Mouse (Mus musculus) myocyte (in vitro differentiated cells): ENCODE data around the gene Ndufa3. TPM values are rescaled to one million over a fixed set of nuclear protein-coding genes. Genes with fewer than 3 reads are reported as not detected.

Source experiments
- H3K27me3 ChIP-seq: one replicate; pipeline ENCODE4 v1.6.1; 2011; ENCODE audit not compliant: control insufficient read depth, insufficient read depth, insufficient read length
- H3K36me3 ChIP-seq: one replicate; pipeline ENCODE4 v1.6.1; 2011; ENCODE audit not compliant: control insufficient read depth, insufficient read depth
- H3K4me2 ChIP-seq: one replicate; pipeline ENCODE4 v1.6.1; 2011; ENCODE audit warnings: low read depth, control low read depth
- H3K4me3 ChIP-seq: one replicate; pipeline ENCODE4 v1.5.1; 2011; ENCODE audit warnings: mild to moderate bottlenecking, control low read depth, moderate library complexity
- H3K79me2 ChIP-seq: one replicate; pipeline ENCODE4 v1.6.1; 2011; ENCODE audit not compliant: control insufficient read depth, insufficient read depth
- H3ac ChIP-seq: one replicate; pipeline ENCODE4 v1.6.1; 2011; ENCODE audit not compliant: control insufficient read depth, insufficient read length
- CEBPB ChIP-seq: IDR thresholded peaks from 2 replicates; pipeline ENCODE4 v1.6.1; 2011; ENCODE audit warnings: mild to moderate bottlenecking, moderate library complexity; ENCODE audit not compliant: poor library complexity, insufficient read depth, severe bottlenecking
- E2F4 ChIP-seq: IDR thresholded peaks from one replicate; pipeline ENCODE4 v1.6.1; 2011; ENCODE audit warnings: mild to moderate bottlenecking, control low read depth, moderate library complexity; ENCODE audit not compliant: insufficient read depth
- MAX ChIP-seq: IDR thresholded peaks from one replicate; pipeline ENCODE4 v1.6.1; 2011; ENCODE audit warnings: low read depth, mild to moderate bottlenecking, control low read depth
- MYOD1 ChIP-seq, 3 experiments: IDR thresholded peaks; one replicate each; pipeline ENCODE4 v1.6.1; 2011; ENCODE audit warnings: control low read depth in 2 of 3, low read depth in 2 of 3, mild to moderate bottlenecking in 2 of 3, moderate library complexity in 1 of 3; ENCODE audit not compliant: insufficient read length in 2 of 3, control insufficient read depth in 1 of 3
- MYOG ChIP-seq, 3 experiments: IDR thresholded peaks; one replicate each; pipeline ENCODE4 v1.6.1; 2011; ENCODE audit warnings: control low read depth in 2 of 3, low read depth in 2 of 3, mild to moderate bottlenecking in 2 of 3; ENCODE audit not compliant: insufficient read length in 2 of 3, control insufficient read depth in 1 of 3, insufficient read depth in 1 of 3
- POLR2A ChIP-seq: IDR thresholded peaks from one replicate; pipeline ENCODE4 v1.6.1; 2011; ENCODE audit warnings: low read depth, mild to moderate bottlenecking, control low read depth, moderate library complexity; ENCODE audit not compliant: insufficient read length
- POLR2AphosphoS2 ChIP-seq: IDR thresholded peaks from one replicate; pipeline ENCODE4 v1.6.1; 2011; ENCODE audit warnings: low read depth, control low read depth; ENCODE audit not compliant: insufficient read length
- REST ChIP-seq: IDR thresholded peaks from one replicate; pipeline ENCODE4 v1.6.1; 2011; ENCODE audit warnings: mild to moderate bottlenecking, control low read depth, moderate library complexity; ENCODE audit not compliant: insufficient read depth, insufficient read length
- SRF ChIP-seq: IDR thresholded peaks from one replicate; pipeline ENCODE4 v1.6.1; 2011; ENCODE audit warnings: low read depth; ENCODE audit not compliant: control insufficient read depth, insufficient read length
- TCF12 ChIP-seq: IDR thresholded peaks from one replicate; pipeline ENCODE4 v1.6.1; 2011; ENCODE audit warnings: mild to moderate bottlenecking, control low read depth; ENCODE audit not compliant: poor library complexity, insufficient read depth, severe bottlenecking
- TCF3 ChIP-seq: IDR thresholded peaks from one replicate; pipeline ENCODE4 v1.6.1; 2011; ENCODE audit warnings: low read depth, control low read depth; ENCODE audit not compliant: insufficient read length
- USF1 ChIP-seq: IDR thresholded peaks from one replicate; pipeline ENCODE4 v1.6.1; 2011; ENCODE audit warnings: low read depth, mild to moderate bottlenecking, control low read depth, moderate library complexity
- polyA plus RNA-seq: library from polyadenylated mRNA; unstranded; fragments of >200 nt; fragmentation: generic; extraction: Trizol; gene quantifications from one replicate; pipeline ENCODE4 v1.2.1, GENCODE M21; 2012; ENCODE audit warnings: missing spikeins

The Ndufa3 gene
- polyA plus RNA-seq, 1 experiment, result 537 TPM

DNA sequence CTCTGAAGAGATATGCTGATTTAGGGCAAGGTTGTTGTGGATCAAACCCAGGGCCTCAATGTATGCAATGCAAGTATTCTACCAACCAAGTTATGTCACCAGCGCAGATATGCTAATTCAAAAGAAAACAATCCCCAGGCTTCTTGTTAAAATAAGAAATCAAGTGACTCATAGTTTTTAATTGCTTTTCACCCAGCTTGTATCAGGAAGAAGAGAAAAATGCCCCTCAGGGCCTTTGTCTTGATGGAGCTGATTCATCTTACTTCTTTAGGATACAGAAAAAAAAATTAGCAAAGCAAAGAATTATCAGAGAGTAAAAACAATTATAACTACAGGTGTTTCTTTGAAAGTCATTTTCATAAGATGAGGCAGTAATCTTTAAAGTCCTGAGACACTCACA, 29.9 kb upstream of the Ndufa3 start:
- no peaks in the 10 kb centered on the region for H3K79me2 ChIP-seq

DNA sequence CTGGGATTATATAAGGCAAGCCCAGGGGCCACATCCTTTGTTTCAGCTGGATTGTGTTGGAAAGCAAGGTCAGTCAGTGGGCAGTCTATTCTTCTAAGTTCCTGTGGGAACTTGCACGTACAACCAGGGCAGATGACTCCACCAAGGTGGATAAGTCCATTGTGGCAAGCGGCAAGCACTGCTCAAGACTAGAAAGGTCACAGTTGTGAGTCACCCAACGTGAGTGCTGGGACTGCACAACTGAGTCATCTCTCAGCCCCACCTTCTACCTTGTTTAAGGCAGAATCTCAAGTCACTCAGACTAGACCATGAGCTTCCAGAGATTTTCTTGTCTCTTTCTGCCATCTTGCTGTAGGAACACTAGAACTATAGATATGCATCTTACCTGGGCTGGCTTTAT, 26.6 kb upstream of the Ndufa3 start:
- Histone ChIP-seq H3K36me3 (no peaks in the 10 kb centered on the region), H3K4me2 (no peak overlapping the region), H3K4me3 (no peak overlapping the region), H3ac (no peak overlapping the region), H3K27me3 (no peaks in the 10 kb centered on the region), H3K79me2 (no peaks in the 10 kb centered on the region)
- no peak for TF ChIP-seq USF1
- TF ChIP-seq REST, result no peak
- no peak for TF ChIP-seq POLR2A
- TF ChIP-seq TCF12, result no peak
- no peak for TF ChIP-seq CEBPB
- no peak for TF ChIP-seq POLR2AphosphoS2
- no peak for TF ChIP-seq MYOG (IDR thresholded peaks at IDR 0.05; ENCODE audit: control insufficient read depth in 1 of 3, insufficient read depth in 1 of 3, insufficient read length in 2 of 3, low read depth in 2 of 3)
- no peak for TF ChIP-seq MAX
- TF ChIP-seq SRF, result no peak
- no peak for TF ChIP-seq E2F4
- TF ChIP-seq MYOD1 (IDR thresholded peaks at IDR 0.05; ENCODE audit: control insufficient read depth in 1 of 3, insufficient read length in 2 of 3, low read depth in 2 of 3), result no peak
- TF ChIP-seq TCF3, result no peak

More for the DNA sequence above, 29.9 kb upstream of the Ndufa3 start:
- H3K4me2 ChIP-seq, result no peak overlapping the region
- TF ChIP-seq E2F4 (no peak), MYOG (IDR thresholded peaks at IDR 0.05; ENCODE audit: control insufficient read depth in 1 of 3, insufficient read depth in 1 of 3, insufficient read length in 2 of 3, low read depth in 2 of 3) (no peak), CEBPB (no peak), MYOD1 (IDR thresholded peaks at IDR 0.05; ENCODE audit: control insufficient read depth in 1 of 3, insufficient read length in 2 of 3, low read depth in 2 of 3) (no peak), TCF3 (no peak), TCF12 (no peak), POLR2AphosphoS2 (no peak), SRF (no peak), POLR2A (no peak), USF1 (no peak), MAX (no peak)
- no peaks in the 10 kb centered on the region for H3K36me3 ChIP-seq
- H3ac ChIP-seq, result no peak overlapping the region
- H3K4me3 ChIP-seq, result no peak overlapping the region
- H3K27me3 ChIP-seq, result no peaks in the 10 kb centered on the region

DNA sequence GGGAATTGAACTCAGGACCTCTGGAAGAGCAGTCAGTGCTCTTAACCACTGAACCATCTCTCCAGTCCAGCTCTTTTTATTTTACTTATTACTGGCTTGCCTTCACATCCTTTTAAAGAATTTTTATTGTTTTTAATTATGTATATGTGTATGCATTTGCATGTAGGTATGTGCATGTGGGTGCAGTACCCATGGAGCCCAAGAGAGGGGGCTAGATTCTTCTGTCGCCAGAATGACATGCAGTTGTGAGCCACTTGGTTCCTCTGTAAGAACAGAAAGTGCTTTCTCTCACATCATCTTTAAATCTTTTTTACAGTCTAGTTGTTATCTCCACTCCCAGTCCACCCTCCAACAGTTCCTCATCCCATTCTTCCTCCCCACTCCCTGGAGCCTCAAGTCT, 25.6 kb upstream of the Ndufa3 start:
- no peak overlapping the region for H3ac ChIP-seq
- TF ChIP-seq CEBPB (no peak), E2F4 (no peak), TCF12 (no peak), MAX (no peak), TCF3 (no peak), USF1 (no peak), POLR2AphosphoS2 (no peak), MYOD1 (IDR thresholded peaks at IDR 0.05; ENCODE audit: control insufficient read depth in 1 of 3, insufficient read length in 2 of 3, low read depth in 2 of 3) (no peak), REST (no peak), MYOG (IDR thresholded peaks at IDR 0.05; ENCODE audit: control insufficient read depth in 1 of 3, insufficient read depth in 1 of 3, insufficient read length in 2 of 3, low read depth in 2 of 3) (no peak)
- H3K27me3 ChIP-seq, result no peaks in the 10 kb centered on the region
- no peaks in the 10 kb centered on the region for H3K36me3 ChIP-seq
- H3K79me2 ChIP-seq, result no peaks in the 10 kb centered on the region
- no peak overlapping the region for H3K4me3 ChIP-seq
- no peak overlapping the region for H3K4me2 ChIP-seq

GRCm38 (mm10) chr7:3593855-3594254, 23.3 kb upstream of the Ndufa3 start:
- no peak overlapping the region for H3ac ChIP-seq
- H3K27me3 ChIP-seq, result no peaks in the 10 kb centered on the region
- H3K4me2 ChIP-seq, result no peak overlapping the region
- H3K36me3 ChIP-seq, result no peaks in the 10 kb centered on the region
- no peak overlapping the region for H3K4me3 ChIP-seq
- TF ChIP-seq POLR2AphosphoS2 (no peak), REST (no peak), MAX (no peak), E2F4 (no peak), CEBPB (no peak), MYOD1 (IDR thresholded peaks at IDR 0.05; ENCODE audit: control insufficient read depth in 1 of 3, insufficient read length in 2 of 3, low read depth in 2 of 3) (no peak), SRF (no peak), TCF3 (no peak), POLR2A (no peak), MYOG (IDR thresholded peaks at IDR 0.05; ENCODE audit: control insufficient read depth in 1 of 3, insufficient read depth in 1 of 3, insufficient read length in 2 of 3, low read depth in 2 of 3) (no peak), TCF12 (no peak), USF1 (no peak)
- H3K79me2 ChIP-seq, result no peaks in the 10 kb centered on the region

DNA sequence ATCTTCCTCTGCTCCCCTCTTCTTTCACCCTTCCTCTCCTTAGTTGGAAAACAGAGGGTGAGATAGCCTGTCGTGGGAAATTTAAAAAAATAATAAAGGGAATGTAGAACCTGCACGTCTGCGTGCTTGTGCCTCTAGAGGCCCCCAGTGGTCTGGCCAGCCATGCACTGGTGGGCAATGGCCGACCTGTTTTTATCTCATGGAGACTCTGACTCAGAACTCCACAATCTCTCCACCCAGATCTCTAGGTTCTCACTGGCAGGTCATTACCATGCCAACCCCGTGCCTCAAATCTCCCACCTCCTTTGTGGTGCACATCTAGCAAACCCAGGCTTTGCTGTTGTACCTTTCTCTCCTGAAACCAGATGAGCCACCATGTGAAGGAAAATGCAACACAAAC, 22.5 kb upstream of the Ndufa3 start:
- no peak for TF ChIP-seq MAX
- no peak for TF ChIP-seq MYOG (IDR thresholded peaks at IDR 0.05; ENCODE audit: control insufficient read depth in 1 of 3, insufficient read depth in 1 of 3, insufficient read length in 2 of 3, low read depth in 2 of 3)
- Histone ChIP-seq H3K36me3 (no peaks in the 10 kb centered on the region), H3K79me2 (no peaks in the 10 kb centered on the region), H3K4me3 (no peak overlapping the region), H3K27me3 (no peaks in the 10 kb centered on the region), H3ac (no peak overlapping the region), H3K4me2 (no peak overlapping the region)
